Mouse (Mus musculus): Measurements from ENCODE around the gene Gabpa. TPM values are rescaled to one million over a fixed set of nuclear protein-coding genes. Genes with fewer than 3 reads are reported as not detected.

Gene Gabpa
- total and polyA plus RNA-seq, 3 experiments: 6.2 to 127 (median 80.6) TPM

DNA sequence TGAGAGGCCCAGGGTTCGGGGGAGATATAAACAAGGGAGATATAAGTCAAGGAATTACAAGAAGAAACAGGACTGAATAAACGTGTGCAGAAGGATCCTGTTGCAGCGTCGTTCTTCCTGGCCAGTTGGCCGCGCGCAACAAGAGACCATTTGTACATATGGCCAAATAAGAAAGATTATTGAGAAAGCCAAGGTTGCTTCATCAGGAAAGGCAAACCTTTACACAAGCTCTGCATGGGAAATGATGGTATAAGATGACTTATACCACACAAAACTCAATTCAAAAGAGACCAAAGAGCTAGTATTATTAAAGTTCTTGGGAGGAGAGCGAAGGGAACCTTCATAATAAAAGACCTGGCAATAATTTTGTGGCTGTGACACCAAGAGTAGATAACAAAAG is 49.8 kb downstream of the Gabpa start:
- DNase-seq (ENCODE audit: low spot score): no peak
- no peak for ATAC-seq (ENCODE audit: extremely low read depth, insufficient number of reproducible peaks, low FRiP score, poor library complexity, severe bottlenecking)
- no peaks in the 10 kb centered on the region for H3K9me3 ChIP-seq (replicated peaks)
- no peaks in the 10 kb centered on the region for H3K27me3 ChIP-seq (ENCODE audit: insufficient read depth, low read length)
- H3K4me3 ChIP-seq (ENCODE audit: low read depth, low read length): no peak overlapping the region
- no peaks in the 10 kb centered on the region for H3K36me3 ChIP-seq (replicated peaks)
- no peaks in the 10 kb centered on the region for H3K4me1 ChIP-seq (ENCODE audit: insufficient read depth, low read depth, low read length)
- no peak for TF ChIP-seq POLR2AphosphoS5 (IDR thresholded peaks at IDR 0.05; ENCODE audit: insufficient replicate concordance, low read depth, low read length)
- no peak for TF ChIP-seq GATA1 (IDR thresholded peaks at IDR 0.05; ENCODE audit: borderline replicate concordance, low read length)
- TF ChIP-seq GATA2 (IDR thresholded peaks at IDR 0.05; ENCODE audit: borderline replicate concordance, low read depth, low read length): no peak
- no peak for TF ChIP-seq TAL1 (conservative IDR thresholded peaks at IDR 0.05; ENCODE audit: low read depth, low read length)
- no peak for TF ChIP-seq CTCF (IDR thresholded peaks at IDR 0.05; ENCODE audit: low read depth, low read length)

DNA sequence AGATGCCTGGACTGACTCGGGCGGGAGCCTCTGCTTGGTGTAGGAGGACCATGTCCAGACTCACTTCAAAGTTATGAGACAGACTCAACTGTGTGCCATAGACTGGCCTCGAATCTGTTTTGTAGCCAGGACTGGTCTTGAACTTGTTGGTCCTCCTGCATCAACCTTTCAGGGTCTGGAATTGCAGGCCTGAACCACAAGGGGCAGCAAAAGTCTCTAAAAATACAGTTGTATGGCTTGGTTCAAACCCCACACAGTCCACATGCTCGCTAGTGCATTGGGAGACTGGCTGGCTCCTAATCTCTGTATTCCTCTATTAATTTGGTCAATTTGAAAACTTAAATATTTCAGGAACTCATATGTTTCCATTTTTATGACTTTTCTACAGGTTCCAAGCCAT is 68.3 kb downstream of the Gabpa start:
- Histone ChIP-seq H3K4me3 (ENCODE audit: low read depth, low read length) (no peak overlapping the region), H3K27me3 (ENCODE audit: insufficient read depth, low read length) (no peaks in the 10 kb centered on the region), H3K4me1 (ENCODE audit: insufficient read depth, low read depth, low read length) (no peaks in the 10 kb centered on the region), H3K36me3 (replicated peaks) (no peaks in the 10 kb centered on the region), H3K9me3 (replicated peaks) (0 out of 2 replicates have a peak, but pooled peaks cover 3% of the 10 kb centered on the region)
- TF ChIP-seq TAL1 (conservative IDR thresholded peaks at IDR 0.05; ENCODE audit: low read depth, low read length) (no peak), POLR2AphosphoS5 (IDR thresholded peaks at IDR 0.05; ENCODE audit: insufficient replicate concordance, low read depth, low read length) (no peak), CTCF (IDR thresholded peaks at IDR 0.05; ENCODE audit: low read depth, low read length) (no peak), GATA1 (IDR thresholded peaks at IDR 0.05; ENCODE audit: borderline replicate concordance, low read length) (no peak), GATA2 (IDR thresholded peaks at IDR 0.05; ENCODE audit: borderline replicate concordance, low read depth, low read length) (no peak)
- ATAC-seq (ENCODE audit: extremely low read depth, insufficient number of reproducible peaks, low FRiP score, poor library complexity, severe bottlenecking): no peak
- no peak for DNase-seq (ENCODE audit: low spot score)

DNA sequence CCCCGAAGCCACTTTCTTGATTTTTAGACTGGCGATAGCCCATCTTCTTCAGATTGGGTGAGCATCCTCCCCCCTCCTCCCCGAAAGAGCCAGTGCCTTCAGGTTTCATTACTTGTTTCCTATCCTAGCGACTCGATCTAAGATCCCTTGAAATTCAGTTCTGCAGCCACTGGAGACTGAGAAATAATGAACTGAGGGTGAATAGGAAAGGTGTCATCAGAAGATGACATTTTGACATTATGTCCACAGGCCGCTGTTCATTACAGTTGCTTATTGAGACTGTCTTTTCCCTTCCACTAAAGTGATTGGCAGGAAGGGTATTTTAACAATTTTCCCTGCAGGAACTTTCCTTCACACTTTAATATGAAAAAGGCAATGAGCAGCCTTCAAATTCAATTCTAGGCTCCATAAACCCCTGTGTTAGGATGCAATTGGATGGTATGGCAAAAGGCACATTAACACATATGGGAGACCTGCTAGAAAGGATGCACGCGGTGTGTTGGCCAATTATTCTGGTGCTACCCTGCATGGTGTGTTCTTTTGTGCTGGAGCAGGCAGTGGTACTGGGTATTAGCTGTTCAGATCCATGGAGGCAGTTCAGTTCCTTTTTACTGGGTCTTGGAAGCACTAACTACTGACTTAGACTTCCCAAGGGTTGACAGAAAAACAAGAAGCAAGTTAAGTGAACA is 76.9 kb downstream of the Gabpa start:
- peaks cover 2% of the 10 kb centered on the region; the same call in 1 of the 2 replicates for H3K9me3 ChIP-seq (replicated peaks)
- H3K27me3 ChIP-seq (ENCODE audit: insufficient read depth, low read length): no peaks in the 10 kb centered on the region
- no peak overlapping the region for H3K4me3 ChIP-seq (ENCODE audit: low read depth, low read length)
- DNase-seq (ENCODE audit: low spot score) (no peak), ATAC-seq (ENCODE audit: extremely low read depth, insufficient number of reproducible peaks, low FRiP score, poor library complexity, severe bottlenecking) (no peak)
- no peak for TF ChIP-seq POLR2AphosphoS5 (IDR thresholded peaks at IDR 0.05; ENCODE audit: insufficient replicate concordance, low read depth, low read length)
- no peaks in the 10 kb centered on the region for H3K36me3 ChIP-seq (replicated peaks)
- no peaks in the 10 kb centered on the region for H3K4me1 ChIP-seq (ENCODE audit: insufficient read depth, low read depth, low read length)

Other genes starting within 250 kb of the Gabpa start
- 49.4 and 52.8 TPM in 2 replicates for gene Mrpl39, start 99.2 kb upstream of the Gabpa start, total RNA-seq (2014; fragmentation: Nextera tagmentation)
- gene Mrpl39, start 99.2 kb upstream of the Gabpa start, total RNA-seq (2017): 57.3 and 62.0 TPM in 2 replicates
- gene Mrpl39, start 99.2 kb upstream of the Gabpa start, polyA plus RNA-seq (2012): 166 and 169 TPM in 2 replicates
- not detected in 2 replicates for gene Jam2, start 60.8 kb upstream of the Gabpa start, total RNA-seq (2014; fragmentation: Nextera tagmentation)
- 0.06 and 0.38 TPM in 2 replicates for gene Jam2, start 60.8 kb upstream of the Gabpa start, total RNA-seq (2017)
- gene Jam2, start 60.8 kb upstream of the Gabpa start, polyA plus RNA-seq (2012): not detected in 2 replicates
- 150 and 196 TPM in 2 replicates for gene Atp5j, start 700 bp downstream of the Gabpa start, total RNA-seq (2014; fragmentation: Nextera tagmentation)
- 372 and 375 TPM in 2 replicates for gene Atp5j, start 700 bp downstream of the Gabpa start, total RNA-seq (2017)
- gene Atp5j, start 700 bp downstream of the Gabpa start, polyA plus RNA-seq (2012): 53.3 and 61.8 TPM in 2 replicates